Mouse (Mus musculus): ENCODE measurements around the gene Ciart. TPM values are rescaled to one million over a fixed set of nuclear protein-coding genes. Genes with fewer than 3 reads are reported as not detected.
"Not testable (repeated sequence)": the region's sequence is repeated elsewhere in the genome, so short reads cannot be mapped to it uniquely, and the experiment has no call there.

Ciart gene
- total and polyA plus RNA-seq, 2 experiments from 2014 or later, result 4.3 to 11.4 TPM

DNA sequence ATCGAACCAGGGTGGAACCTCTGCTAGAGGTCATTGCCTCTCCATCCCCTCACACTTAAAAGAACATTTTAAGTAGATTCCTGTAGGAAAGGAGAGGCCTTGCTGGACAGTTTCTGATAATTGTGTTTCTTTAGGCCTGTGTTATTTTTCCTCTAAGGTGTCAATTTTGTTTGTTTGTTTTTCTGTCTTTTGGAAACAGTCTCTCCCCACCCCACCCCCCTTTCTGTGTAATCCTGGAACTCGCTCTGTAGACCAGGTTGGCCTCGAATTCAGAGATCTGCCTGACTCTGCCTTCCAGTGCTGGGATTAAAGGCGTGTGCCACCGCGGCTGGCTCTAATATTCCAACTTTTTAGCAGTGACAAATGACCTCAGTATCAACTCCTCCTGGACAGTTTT lies 46.2 kb upstream of the Ciart start:
- Histone ChIP-seq H3K27me3 (ENCODE audit: insufficient read depth, low read length) (no peaks in the 10 kb centered on the region), H3K4me3 (ENCODE audit: low read length) (peak overlapping the region; percentile 92), H3K27ac (peak overlapping the region; percentile 37; the same call in 1 of the 2 replicates), H3K4me1 (ENCODE audit: insufficient read depth, low read length) (no peaks in the 10 kb centered on the region), H3K4me2 (ENCODE audit: low read depth, low read length) (peak overlapping the region; percentile 79), H3K9ac (replicated peaks; ENCODE audit: low read length) (no peak overlapping the region), H3K9me3 (ENCODE audit: low read length) (no peaks in the 10 kb centered on the region), H3K36me3 (ENCODE audit: insufficient read depth, low read length) (no peaks in the 10 kb centered on the region)
- ATAC-seq (no peak), DNase-seq (ENCODE audit: low spot score) (no peak)
- TF ChIP-seq CTCF (IDR thresholded peaks at IDR 0.05; ENCODE audit: low read depth), result no peak
- WGBS, result 70% methylated on average over 6 of the region's 6 CpGs

- no peak overlapping the region for H3K9ac ChIP-seq (replicated peaks; ENCODE audit: low read length)
- DNase-seq (ENCODE audit: low spot score) (no peak), ATAC-seq (no peak)
- TF ChIP-seq CTCF (IDR thresholded peaks at IDR 0.05; ENCODE audit: low read depth), result no peak
- no peaks in the 10 kb centered on the region for H3K27me3 ChIP-seq (ENCODE audit: insufficient read depth, low read length)
- H3K4me2 ChIP-seq (ENCODE audit: low read depth, low read length), result no peak overlapping the region
- no peak overlapping the region for H3K4me3 ChIP-seq (ENCODE audit: low read length)
- 84% methylated on average over 5 of the region's 5 CpGs for WGBS
- no peaks in the 10 kb centered on the region for H3K4me1 ChIP-seq (ENCODE audit: insufficient read depth, low read length)
- H3K9me3 ChIP-seq (ENCODE audit: low read length), result no peaks in the 10 kb centered on the region
- H3K36me3 ChIP-seq (ENCODE audit: insufficient read depth, low read length), result no peaks in the 10 kb centered on the region
- no peak overlapping the region for H3K27ac ChIP-seq
Measured at GRCm38 (mm10) chr3:95925087-95925486, 43.0 kb upstream of the Ciart start.

GRCm38 (mm10) chr3:95924185-95924584 lies 42.1 kb upstream of the Ciart start:
- Histone ChIP-seq H3K9ac (replicated peaks; ENCODE audit: low read length) (no peak overlapping the region), H3K36me3 (ENCODE audit: insufficient read depth, low read length) (no peaks in the 10 kb centered on the region), H3K4me3 (ENCODE audit: low read length) (no peak overlapping the region), H3K9me3 (ENCODE audit: low read length) (no peaks in the 10 kb centered on the region), H3K4me1 (ENCODE audit: insufficient read depth, low read length) (no peaks in the 10 kb centered on the region), H3K4me2 (ENCODE audit: low read depth, low read length) (no peak overlapping the region), H3K27ac (no peak overlapping the region), H3K27me3 (ENCODE audit: insufficient read depth, low read length) (no peaks in the 10 kb centered on the region)
- ATAC-seq (no peak), DNase-seq (ENCODE audit: low spot score) (no peak)
- WGBS, result 78% methylated on average over 4 of the region's 4 CpGs
- no peak for TF ChIP-seq CTCF (IDR thresholded peaks at IDR 0.05; ENCODE audit: low read depth)

- not testable (repeated sequence) for H3K4me2 ChIP-seq (ENCODE audit: low read depth, low read length); H3K27me3 ChIP-seq (ENCODE audit: insufficient read depth, low read length); H3K27ac ChIP-seq; H3K4me3 ChIP-seq (ENCODE audit: low read length); DNase-seq (ENCODE audit: low spot score); H3K4me1 ChIP-seq (ENCODE audit: insufficient read depth, low read length); H3K9me3 ChIP-seq (ENCODE audit: low read length); H3K9ac ChIP-seq (replicated peaks; ENCODE audit: low read length); ATAC-seq; H3K36me3 ChIP-seq (ENCODE audit: insufficient read depth, low read length)
- 91% methylated on average over 7 of the region's 7 CpGs for WGBS
Measured at GRCm38 (mm10) chr3:95923429-95923828, 41.4 kb upstream of the Ciart start.

DNA sequence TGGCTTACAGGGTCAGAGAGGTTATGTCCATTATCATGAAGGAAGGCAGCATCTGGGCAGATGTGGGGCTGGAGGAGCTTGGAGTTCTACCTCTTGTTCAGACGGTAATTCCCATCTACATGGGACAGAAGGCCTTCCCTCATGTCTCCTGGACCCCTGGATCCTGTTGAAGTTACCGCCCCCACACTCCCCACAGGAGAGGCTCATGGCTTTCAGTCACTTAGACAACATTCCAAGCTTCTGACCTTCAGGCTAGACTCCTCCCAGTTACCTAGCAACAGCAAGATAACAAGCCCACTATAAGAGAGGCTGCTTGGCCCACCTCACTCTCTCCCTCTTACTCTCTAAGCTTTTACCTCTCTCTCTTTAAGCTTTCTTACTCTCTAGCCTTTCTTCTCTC lies 38.5 kb upstream of the Ciart start:
- not testable (repeated sequence) for H3K4me2 ChIP-seq (ENCODE audit: low read depth, low read length); H3K9me3 ChIP-seq (ENCODE audit: low read length); H3K4me1 ChIP-seq (ENCODE audit: insufficient read depth, low read length); H3K9ac ChIP-seq (replicated peaks; ENCODE audit: low read length); ATAC-seq; H3K36me3 ChIP-seq (ENCODE audit: insufficient read depth, low read length); H3K27me3 ChIP-seq (ENCODE audit: insufficient read depth, low read length); H3K27ac ChIP-seq; DNase-seq (ENCODE audit: low spot score); H3K4me3 ChIP-seq (ENCODE audit: low read length)
- 58% methylated on average over 2 of the region's 2 CpGs for WGBS

DNA sequence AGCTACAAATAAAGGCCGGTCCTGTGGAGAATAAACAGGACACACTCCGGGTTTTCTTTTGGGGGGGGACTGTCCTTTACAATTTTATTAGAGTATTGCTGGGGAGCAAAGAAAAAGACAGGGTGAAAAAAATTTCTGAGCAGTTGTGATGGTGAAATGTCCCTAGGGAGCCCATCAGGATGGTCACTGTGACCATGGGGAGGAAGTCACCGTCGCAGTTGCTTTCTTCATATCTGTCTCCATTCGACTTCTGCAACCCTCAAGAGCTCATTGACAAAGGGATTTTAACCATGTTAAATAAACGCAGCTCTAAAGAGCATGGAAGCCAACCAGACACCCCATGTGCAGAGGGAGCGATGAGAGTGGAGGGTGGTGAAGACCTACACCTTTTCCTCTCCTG lies 34.7 kb upstream of the Ciart start:
- no peak for TF ChIP-seq CTCF (IDR thresholded peaks at IDR 0.05; ENCODE audit: low read depth)
- Histone ChIP-seq H3K9ac (replicated peaks; ENCODE audit: low read length) (no peak overlapping the region), H3K27me3 (ENCODE audit: insufficient read depth, low read length) (no peaks in the 10 kb centered on the region), H3K4me2 (ENCODE audit: low read depth, low read length) (no peak overlapping the region), H3K9me3 (ENCODE audit: low read length) (no peaks in the 10 kb centered on the region), H3K36me3 (ENCODE audit: insufficient read depth, low read length) (no peaks in the 10 kb centered on the region), H3K27ac (no peak overlapping the region), H3K4me1 (ENCODE audit: insufficient read depth, low read length) (no peaks in the 10 kb centered on the region), H3K4me3 (ENCODE audit: low read length) (no peak overlapping the region)
- DNase-seq (ENCODE audit: low spot score) (no peak), ATAC-seq (no peak)
- WGBS, result 76% methylated on average over 7 of the region's 7 CpGs

- H3K27ac ChIP-seq, result no peak overlapping the region
- no peaks in the 10 kb centered on the region for H3K27me3 ChIP-seq (ENCODE audit: insufficient read depth, low read length)
- H3K4me3 ChIP-seq (ENCODE audit: low read length), result no peak overlapping the region
- no peak for TF ChIP-seq CTCF (IDR thresholded peaks at IDR 0.05; ENCODE audit: low read depth)
- no peaks in the 10 kb centered on the region for H3K9me3 ChIP-seq (ENCODE audit: low read length)
- 92% methylated on average over 4 of the region's 4 CpGs for WGBS
- H3K36me3 ChIP-seq (ENCODE audit: insufficient read depth, low read length), result no peaks in the 10 kb centered on the region
- H3K4me2 ChIP-seq (ENCODE audit: low read depth, low read length), result no peak overlapping the region
- no peak overlapping the region for H3K9ac ChIP-seq (replicated peaks; ENCODE audit: low read length)
- ATAC-seq, result no peak
- DNase-seq (ENCODE audit: low spot score), result no peak
- no peaks in the 10 kb centered on the region for H3K4me1 ChIP-seq (ENCODE audit: insufficient read depth, low read length)
Measured at GRCm38 (mm10) chr3:95914706-95915105, 32.7 kb upstream of the Ciart start.

All from hindbrain, postnatal 0 days (tissue).